Mouse (Mus musculus): ENCODE data around the gene Dph2.
A peak's percentile ranks its signal among the peaks of the same experiment; 100 is the strongest.

Gene Dph2

DNA sequence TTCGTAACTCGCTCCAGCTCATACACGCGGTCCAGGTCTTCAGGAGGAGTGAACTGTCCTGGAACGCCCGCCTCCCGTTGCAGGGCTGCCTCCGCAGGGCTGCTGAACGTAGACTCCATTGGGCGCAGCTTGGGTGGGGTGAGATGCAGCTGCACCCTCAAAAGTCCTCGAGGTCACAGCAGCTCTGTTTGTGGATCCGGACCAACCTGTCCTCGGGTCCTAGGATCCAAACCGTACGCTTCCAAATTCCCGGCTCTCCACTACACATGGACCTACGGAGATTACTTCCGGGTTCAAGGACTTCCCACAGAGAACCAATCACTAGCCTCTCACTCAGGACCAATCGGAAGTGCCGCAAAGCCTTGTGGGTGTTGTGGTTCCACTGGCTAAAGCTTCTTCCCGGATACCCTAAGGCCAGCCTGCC is at the start of gene Dph2:
TSS of gene Dph2 (minus strand) at position 295 of the 424 bp plus-strand sequence.
- DNase-seq = peak; percentile 84 to 97

DNA sequence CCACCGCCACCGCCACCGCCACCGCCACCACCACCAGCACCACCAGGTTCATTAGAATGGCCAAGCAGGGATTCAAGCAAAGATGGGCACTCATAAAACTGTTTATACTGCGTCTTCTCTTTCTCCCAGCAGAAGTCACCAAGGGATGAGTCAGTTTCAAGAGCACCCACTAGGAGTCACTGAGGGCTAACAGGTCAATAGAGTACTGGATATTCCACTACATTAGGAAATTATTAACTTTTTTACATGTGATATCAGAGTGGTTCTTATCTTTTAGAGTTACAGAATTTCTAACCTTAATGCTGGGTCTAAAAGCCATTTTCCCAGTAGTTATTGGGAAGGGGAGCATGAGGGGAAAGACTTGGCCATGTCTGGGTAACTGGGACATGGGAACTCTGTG is 45.1 kb upstream of the Dph2 start:
- no peak for DNase-seq

DNA sequence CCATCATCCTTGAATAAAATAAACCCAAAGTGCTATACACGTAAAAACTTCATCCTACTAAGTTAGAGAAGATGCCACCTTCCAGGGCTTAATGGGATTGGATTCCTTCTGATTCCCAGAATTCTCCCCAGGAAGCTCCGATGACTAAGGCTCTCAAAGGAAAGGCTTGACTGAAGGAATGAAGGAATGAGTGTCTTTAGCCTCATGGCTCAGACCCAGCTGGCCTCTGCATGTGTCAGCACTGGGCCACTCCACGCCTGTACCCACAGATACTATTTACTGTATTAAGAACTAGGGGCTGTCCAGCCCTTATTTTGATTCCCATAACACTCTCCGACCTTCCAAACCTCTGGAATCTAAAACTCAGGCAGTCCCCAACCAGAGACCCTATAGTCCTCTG is 42.2 kb upstream of the Dph2 start:
- no peak for DNase-seq

- no peak for DNase-seq
Measured at GRCm38 (mm10) chr4:117933248-117933647, 41.4 kb upstream of the Dph2 start.

DNA sequence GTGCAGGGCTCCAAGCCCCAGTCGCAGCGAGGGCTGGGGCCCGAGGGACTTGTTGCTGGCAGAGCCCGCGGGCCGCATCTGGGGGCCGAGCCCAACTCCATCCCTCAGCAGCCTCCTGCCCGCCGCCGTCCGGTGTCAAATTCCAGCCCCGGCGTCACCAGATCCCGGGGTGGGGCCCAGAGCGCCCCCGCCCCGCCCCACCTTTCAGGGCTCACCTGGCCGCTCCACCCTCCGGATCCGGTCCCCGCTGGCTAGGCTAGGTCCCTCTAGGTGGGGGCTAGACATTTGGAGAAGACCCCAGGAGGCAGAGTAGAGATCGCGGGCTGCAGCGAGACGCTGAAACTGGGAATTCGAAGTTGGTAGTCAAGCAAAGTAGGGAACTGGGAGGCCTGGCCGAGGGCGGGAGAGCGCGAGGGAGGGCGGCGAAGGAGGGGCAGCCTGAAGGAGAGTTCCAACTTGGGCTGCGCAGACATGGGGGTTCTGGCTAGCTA is 37.6 kb upstream of the Dph2 start, which contains the start of gene Artn:
TSS of gene Artn (minus strand) at position 373 of the 491 bp plus-strand sequence.
- peak in 1 of 2 experiments; percentile 28 for DNase-seq

- DNase-seq = peak; percentile 62 to 64
Measured at GRCm38 (mm10) chr4:117928699-117929241, 36.9 kb upstream of the Dph2 start.

GRCm38 (mm10) chr4:117928234-117928633 is 36.4 kb upstream of the Dph2 start:
- peak; percentile 38 to 51 for DNase-seq

DNA sequence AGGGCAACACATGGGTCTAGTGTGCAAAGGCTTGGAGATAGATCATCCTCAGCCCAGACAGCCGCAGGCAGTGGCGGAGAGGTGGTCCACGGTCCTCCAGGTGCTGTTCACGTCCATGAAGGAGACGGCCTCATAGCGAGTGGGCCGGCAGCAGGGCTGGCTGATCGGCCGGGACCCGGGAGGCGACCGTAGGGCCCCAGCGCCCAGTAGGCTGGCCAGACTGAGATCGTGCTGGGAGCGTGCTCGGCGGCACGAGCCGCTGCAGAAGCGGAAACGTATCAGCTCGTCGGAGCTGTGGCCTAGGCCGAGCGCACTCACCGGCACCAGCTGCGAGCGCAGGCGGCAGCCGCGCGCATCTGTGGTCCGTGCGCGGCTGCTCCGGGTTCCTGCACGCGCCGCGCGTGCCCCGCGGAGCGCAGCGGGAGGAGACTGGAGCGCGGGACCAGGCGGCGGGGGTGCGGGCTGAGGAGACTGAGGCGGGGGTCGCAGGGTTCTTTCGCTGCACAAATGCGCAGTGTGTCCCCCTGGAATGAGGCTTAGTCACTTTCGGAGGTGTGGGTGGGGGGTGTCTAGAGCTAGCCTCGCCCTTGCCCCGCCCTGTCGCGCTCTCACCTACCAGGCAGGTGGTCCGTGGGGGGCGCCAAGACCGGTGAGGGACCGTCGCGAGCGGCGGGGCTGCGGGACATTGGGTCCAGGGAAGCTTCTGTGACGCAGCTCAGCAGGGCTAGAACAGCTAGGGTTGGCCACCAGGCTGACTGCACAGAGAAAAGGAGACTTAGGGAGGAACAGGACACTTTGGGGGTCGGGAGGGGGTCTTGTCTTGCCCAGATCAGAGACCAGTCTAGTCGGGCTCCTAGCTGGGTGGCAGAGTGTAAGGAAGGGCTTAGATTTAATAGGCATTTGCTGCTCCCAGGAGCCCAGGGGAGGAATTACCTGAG is 35.0 kb upstream of the Dph2 start:
- peak; percentile 50 to 69 for DNase-seq

GRCm38 (mm10) chr4:117924916-117925315 is 33.1 kb upstream of the Dph2 start:
- no peak for DNase-seq

DNA sequence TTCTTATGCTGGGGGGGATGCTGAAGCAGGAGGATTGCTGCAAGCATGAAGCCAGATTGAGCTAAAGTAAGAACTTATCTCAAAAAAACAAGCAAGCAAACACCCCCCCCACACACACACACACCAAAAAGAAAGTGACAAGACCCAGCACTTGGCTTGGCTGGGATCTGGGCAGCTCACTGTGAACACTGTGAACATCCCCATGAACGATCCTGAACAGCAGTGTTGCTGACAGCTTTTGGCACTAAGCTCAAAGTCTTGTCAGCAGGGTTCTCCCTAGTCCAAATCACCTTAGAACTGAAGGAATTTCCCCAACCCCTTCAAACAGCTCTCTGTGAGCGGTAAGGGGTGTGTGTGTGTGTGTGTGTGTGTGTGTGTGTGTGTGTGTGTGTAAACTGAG is 31.6 kb upstream of the Dph2 start:
- DNase-seq = no peak

DNA sequence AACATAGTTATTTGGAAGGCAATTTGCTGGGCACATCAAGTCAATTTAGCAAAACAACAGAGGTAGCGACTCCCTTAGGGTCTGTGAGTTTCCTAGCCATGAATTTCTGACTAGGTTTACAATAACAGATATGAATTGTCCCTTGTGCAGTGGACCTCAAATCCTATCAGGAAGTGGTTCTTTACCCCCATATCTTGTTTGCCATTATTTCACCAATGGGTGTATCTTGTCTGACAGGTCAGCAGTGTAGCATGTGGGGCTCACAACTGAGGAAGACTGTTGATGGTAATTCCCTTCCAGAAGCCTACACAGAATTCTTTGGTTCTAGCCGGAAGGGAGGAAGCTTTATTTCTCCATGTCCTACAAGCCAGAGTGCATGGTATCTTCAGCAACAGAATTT is 29.5 kb upstream of the Dph2 start:
- no peak for DNase-seq

DNA sequence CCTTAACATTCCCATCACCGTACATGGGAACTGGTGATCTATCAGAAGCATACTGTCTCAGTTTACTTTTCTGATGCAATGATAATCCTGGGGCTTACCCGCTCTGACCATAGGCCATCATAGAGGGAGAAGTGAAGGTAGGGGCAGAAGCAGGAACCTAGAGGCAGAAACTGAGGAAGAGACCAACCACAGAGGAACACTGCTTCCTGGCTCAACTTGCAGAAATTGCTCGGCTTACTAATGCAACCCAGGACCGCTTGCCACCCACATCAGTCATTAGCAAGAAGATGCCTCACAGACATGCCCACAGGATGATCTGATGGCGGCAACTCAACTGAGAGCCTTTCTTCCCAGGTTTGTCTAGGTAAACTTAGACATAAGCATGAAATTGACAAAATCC is 26.9 kb upstream of the Dph2 start:
- DNase-seq = no peak

DNA sequence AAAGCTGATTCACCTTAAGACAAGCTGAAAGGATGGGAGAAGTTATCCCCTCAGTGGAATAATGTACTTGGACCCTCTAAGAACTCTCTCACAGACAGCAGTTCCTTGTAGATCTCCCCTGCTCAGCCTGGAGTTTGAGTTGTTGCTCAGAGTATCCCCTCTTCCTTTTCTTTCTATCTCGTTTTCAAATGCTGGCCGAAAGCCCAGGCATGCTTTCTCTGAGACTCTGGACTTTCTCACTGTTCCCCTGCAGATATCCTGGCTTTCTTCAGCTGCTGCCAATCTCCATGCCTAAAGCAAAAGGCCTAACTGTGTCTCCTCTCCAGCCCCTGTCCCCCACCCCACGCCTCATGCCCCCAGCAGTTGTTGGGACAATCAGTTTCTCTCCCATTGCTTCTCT is 26.4 kb upstream of the Dph2 start:
- DNase-seq = no peak

GRCm38 (mm10) chr4:117917847-117918246 is 26.0 kb upstream of the Dph2 start:
- no peak for DNase-seq

DNA sequence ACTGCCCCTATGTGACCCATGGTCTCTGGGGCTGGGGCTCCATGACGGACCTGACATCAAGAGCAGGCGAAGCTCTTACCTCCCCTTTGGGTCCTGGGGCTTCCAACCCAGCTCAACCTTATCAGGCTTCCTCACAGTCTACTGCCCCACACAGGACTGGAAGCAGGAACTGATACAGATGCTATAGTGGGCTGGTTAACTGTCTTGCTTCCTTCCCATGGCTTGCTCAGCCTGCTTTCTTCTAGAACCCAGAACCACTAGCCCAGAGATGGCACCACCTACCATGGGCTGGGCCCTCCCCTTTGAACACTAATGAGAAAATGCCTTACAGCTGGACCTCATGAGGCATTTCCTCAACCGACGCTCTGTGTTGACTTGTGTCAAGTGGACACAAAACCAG is 25.6 kb upstream of the Dph2 start:
- no peak for DNase-seq

GRCm38 (mm10) chr4:117916386-117916785 is 24.6 kb upstream of the Dph2 start:
- no peak for DNase-seq

DNA sequence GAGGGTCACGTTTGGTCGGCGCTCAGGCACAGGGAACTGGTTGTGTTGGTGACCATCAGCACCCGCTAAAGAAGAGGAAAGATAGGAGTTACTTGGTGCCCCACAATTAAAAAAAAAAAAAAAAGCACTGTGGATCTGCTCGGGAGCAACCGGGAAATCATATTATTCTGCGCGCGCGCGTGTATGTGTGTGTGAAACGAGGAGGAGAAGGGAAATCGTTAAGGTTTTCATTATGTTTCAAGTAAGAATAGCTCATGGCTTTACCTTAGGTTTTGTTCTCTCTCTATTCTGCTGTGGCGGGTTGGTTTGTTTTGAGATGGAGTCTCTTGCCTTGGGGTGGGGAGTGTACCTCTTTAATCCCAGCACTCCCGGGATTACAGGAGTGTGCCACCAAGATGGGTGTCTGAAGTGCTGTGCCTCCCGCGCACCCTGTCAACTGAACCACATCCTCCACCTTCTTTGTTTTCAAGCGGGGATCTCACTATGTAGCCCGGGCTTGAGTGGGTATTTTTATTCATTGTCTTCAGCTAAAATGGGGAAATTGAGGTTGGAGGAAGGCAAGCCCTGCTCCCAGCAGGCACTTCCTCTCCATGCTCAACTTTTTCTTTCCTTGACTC is 23.8 kb upstream of the Dph2 start:
- no peak for DNase-seq

- peak; percentile 91 to 95 for DNase-seq
Measured at GRCm38 (mm10) chr4:117914591-117915442, 23.0 kb upstream of the Dph2 start, which contains the start of gene Ipo13. TSS of gene Ipo13 (minus strand) at chr4:117914999.

- DNase-seq = peak; percentile 53 to 63
Measured at GRCm38 (mm10) chr4:117914031-117914430, 22.2 kb upstream of the Dph2 start.

- DNase-seq = peak; percentile 80 to 84
Measured at GRCm38 (mm10) chr4:117913421-117913820, 21.6 kb upstream of the Dph2 start.

GRCm38 (mm10) chr4:117912685-117913273 is 20.9 kb upstream of the Dph2 start:
- DNase-seq = peak in 1 of 2 experiments; percentile 48

GRCm38 (mm10) chr4:117912131-117912561 is 20.3 kb upstream of the Dph2 start:
- DNase-seq = peak; percentile 75 to 77
